Mouse (Mus musculus): Measurements from ENCODE around the gene Gm17581. TPM values are rescaled to one million over a fixed set of nuclear protein-coding genes. Genes with fewer than 3 reads are reported as not detected.

The Gm17581 gene
- polyA plus RNA-seq, 1 experiment from 2014 or later = not detected

DNA sequence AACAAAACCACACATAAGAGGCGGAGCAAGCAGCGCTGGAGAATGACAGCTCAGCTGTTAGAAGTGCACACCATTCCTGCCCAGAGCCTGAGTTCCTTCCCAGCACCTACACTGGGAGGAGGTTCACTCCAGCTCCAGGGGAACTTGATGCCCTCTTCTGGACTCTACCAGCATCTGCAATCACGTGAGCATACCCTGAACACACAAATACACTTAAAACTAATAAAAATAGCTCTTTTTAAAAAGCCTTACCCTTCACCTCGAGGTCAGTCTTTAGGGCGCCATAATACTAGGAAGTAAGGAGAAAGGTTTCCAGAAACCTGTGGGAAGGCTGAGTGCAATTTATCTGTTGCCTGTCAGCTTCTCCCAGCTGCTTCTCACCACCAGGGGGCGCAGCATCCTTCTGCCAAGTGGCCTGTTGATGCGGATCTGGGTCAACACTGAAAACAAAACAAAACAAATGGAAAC, 39.5 kb downstream of the Gm17581 start:
- H3K36me3 ChIP-seq (replicated peaks) = peaks cover 4% of the 10 kb centered on the region
- no peaks in the 10 kb centered on the region for H3K9me3 ChIP-seq
- WGBS = 13% methylated on average over 7 of the region's 7 CpGs
- H3K4me3 ChIP-seq = no peak overlapping the region
- peaks cover 4% of the 10 kb centered on the region for H3K4me1 ChIP-seq
- no peaks in the 10 kb centered on the region for H3K27me3 ChIP-seq (replicated peaks; ENCODE audit: low read depth, poor library complexity, severe bottlenecking)
- no peak overlapping the region for H3K27ac ChIP-seq (replicated peaks)
- DNase-seq (ENCODE audit: low spot score) = peak; percentile 86

DNA sequence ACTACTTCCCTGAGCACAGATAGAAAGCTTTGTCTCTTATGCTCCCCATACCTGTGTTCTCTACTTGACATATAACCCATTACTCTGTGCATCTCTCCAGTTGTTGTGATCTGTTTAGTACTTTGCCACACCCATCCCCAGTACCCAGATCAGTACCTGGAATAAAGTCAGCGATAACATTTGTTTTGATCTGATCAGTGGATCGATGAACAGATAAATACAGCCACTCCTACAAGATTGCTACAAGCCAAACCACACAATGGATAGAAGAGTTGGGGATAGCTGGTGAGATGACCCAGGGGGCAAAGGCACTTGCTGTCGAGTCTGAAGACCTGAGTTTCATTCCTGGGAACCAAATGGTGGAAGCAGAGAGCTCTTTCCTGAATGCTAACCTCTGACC, 40.4 kb downstream of the Gm17581 start:
- 72% methylated on average over 3 of the region's 3 CpGs for WGBS
- Histone ChIP-seq H3K9me3 (no peaks in the 10 kb centered on the region), H3K27me3 (replicated peaks; ENCODE audit: low read depth, poor library complexity, severe bottlenecking) (no peaks in the 10 kb centered on the region), H3K36me3 (replicated peaks) (peaks cover 4% of the 10 kb centered on the region; the same call in 1 of the 2 replicates), H3K4me3 (no peak overlapping the region), H3K4me1 (peaks cover 12% of the 10 kb centered on the region), H3K27ac (replicated peaks) (no peak overlapping the region)
- DNase-seq (ENCODE audit: low spot score) = no peak

DNA sequence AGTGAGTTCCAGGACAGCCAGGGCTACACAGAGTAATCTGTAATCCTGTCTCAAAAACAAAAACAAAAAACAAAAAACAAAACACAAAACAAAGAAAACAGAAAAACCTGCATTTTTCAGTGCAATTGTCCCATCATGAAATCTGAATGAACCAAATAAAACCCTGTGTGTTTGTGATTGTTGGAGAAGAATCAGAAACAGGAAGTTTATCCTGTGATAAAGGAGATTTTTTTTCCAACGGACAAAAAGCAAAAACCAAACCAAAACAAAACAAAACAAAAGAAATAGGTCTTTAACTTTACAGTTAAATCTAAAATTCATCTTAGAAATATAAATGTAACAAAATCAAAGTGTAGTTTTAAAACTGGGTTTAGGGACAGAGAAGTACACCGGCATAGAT, 41.1 kb downstream of the Gm17581 start:
- 75% methylated on average over 2 of the region's 2 CpGs for WGBS
- Histone ChIP-seq H3K36me3 (replicated peaks) (peaks cover 6% of the 10 kb centered on the region; the same call in 1 of the 2 replicates), H3K4me3 (no peak overlapping the region), H3K4me1 (peaks cover 16% of the 10 kb centered on the region), H3K27me3 (replicated peaks; ENCODE audit: low read depth, poor library complexity, severe bottlenecking) (no peaks in the 10 kb centered on the region), H3K9me3 (no peaks in the 10 kb centered on the region), H3K27ac (replicated peaks) (no peak overlapping the region)
- DNase-seq (ENCODE audit: low spot score) = no peak

DNA sequence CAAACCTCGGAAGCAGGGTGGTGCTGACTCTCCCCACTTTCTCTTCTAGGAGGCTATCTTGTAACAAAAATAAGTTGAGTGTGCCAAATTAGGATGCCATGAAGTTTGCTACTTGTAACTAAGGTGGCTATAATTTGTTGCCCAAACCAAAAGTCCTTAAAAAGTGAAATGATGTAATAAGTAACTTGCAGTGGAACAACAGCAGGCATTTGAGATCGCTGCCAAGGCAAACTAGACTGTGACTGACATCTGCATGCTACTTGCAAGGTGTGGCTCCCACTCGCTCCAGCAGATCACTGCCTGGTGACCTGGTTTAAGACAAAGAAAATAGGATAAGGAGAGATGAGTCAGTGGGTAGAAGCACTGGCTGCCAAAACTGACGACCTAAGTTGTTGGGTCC, 42.5 kb downstream of the Gm17581 start:
- no peaks in the 10 kb centered on the region for H3K9me3 ChIP-seq
- no peaks in the 10 kb centered on the region for H3K27me3 ChIP-seq (replicated peaks; ENCODE audit: low read depth, poor library complexity, severe bottlenecking)
- peaks cover 6% of the 10 kb centered on the region; the same call in 1 of the 2 replicates for H3K36me3 ChIP-seq (replicated peaks)
- 82% methylated on average over 4 of the region's 4 CpGs for WGBS
- peaks cover 21% of the 10 kb centered on the region for H3K4me1 ChIP-seq
- DNase-seq (ENCODE audit: low spot score) = no peak
- no peak overlapping the region for H3K4me3 ChIP-seq
- no peak overlapping the region for H3K27ac ChIP-seq (replicated peaks)

DNA sequence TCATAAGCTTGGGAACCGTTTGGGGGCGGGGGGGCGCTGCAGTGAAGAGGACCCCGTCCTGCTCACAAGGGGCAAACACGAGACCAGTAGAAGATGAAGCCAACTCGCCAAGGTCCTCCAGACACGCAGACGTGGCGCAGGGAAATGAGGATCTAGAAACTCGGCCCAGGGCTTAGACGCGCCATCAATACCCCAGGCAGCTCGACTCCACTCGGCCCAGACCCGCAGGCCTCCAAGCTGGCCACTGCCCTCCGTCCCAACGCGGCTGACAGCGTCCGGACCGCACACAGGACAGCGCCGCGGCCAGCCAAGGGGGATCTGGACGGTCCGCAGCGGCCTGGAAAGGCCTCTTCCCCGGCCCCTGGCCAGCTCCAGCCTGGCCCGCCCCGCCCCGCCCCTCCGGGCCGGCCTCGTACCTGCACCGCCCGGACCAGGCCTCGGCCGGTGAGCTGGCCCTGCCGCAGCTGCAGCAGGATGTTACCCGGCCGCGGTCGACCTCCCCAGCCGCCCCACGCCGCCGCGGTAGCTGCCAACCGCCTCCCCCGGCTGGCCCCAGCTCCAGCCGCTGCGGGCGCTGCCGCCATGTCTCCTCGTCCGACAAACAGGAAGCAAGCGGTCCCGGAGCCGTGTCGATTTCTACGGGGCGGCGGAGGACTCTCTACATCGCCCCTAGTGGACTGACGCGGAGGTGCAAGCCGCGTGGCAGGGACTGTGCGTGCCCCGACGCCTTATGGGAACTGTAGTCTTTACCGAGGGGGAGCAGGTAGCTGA, 43.8 kb downstream of the Gm17581 start, which contains the start of gene Trpc4ap:
TSS of gene Trpc4ap (minus strand) at position 662 of the 771 bp plus-strand sequence.
- Histone ChIP-seq H3K4me3 (peak within 1 kb of the TSS; percentile 98), H3K27me3 (replicated peaks; ENCODE audit: low read depth, poor library complexity, severe bottlenecking) (no peaks in the 10 kb centered on the region), H3K9me3 (no peaks in the 10 kb centered on the region), H3K4me1 (peaks cover 21% of the 10 kb centered on the region), H3K36me3 (replicated peaks) (peaks cover 16% of the 10 kb centered on the region), H3K27ac (replicated peaks) (peak within 1 kb of the TSS; percentile 98)
- peak; percentile 96 for DNase-seq (ENCODE audit: low spot score)
- under 1% methylated on average over 71 of the region's 72 CpGs for whole genome bisulfite sequencing

DNA sequence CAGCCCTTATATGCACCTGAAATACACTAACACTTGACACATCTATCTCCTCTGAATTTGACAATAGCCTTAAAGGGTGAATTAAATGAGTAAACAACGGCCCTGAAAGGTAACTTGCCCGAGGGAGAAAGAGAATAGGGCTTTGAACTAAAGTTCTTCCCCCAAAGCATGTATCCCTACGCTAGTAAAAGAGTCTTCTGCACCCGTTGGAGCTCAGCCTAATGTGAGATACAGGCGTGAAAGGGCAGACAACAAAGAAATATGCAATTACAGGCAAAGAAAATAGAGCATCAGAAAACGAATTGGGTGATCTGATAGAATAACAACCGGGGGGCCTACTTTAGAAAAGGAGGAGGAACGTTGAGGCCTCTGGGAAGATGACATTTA, 44.3 kb downstream of the Gm17581 start:
- WGBS = 9% methylated on average over 8 of the region's 8 CpGs

DNA sequence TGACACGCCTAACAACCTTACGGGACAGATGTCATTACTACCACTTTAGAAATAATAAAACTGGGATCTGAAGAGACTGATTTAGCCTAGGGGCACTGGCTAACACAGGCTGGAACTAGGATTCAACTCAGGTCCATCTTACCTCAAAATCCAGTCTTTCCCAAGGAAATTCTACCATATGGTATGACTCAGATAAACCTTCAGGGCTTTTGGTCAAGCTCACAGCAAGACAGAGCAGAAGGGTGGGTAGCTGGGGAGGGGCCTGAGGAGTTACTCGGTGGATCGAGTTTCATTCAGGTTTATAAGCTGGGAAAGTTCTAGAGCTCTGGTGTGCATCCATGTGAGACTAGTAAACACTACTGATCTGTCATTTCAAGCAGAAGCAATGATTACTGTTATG, 46.5 kb downstream of the Gm17581 start:
- Histone ChIP-seq H3K27me3 (replicated peaks; ENCODE audit: low read depth, poor library complexity, severe bottlenecking) (no peaks in the 10 kb centered on the region), H3K9me3 (no peaks in the 10 kb centered on the region), H3K36me3 (replicated peaks) (peaks cover 33% of the 10 kb centered on the region), H3K4me3 (no peak overlapping the region), H3K4me1 (peaks cover 21% of the 10 kb centered on the region), H3K27ac (replicated peaks) (no peak overlapping the region)
- WGBS = 86% methylated on average over 4 of the region's 4 CpGs
- DNase-seq (ENCODE audit: low spot score) = no peak

More for the DNA sequence above, 44.3 kb downstream of the Gm17581 start:
- H3K36me3 ChIP-seq (replicated peaks) = peaks cover 20% of the 10 kb centered on the region
- H3K27me3 ChIP-seq (replicated peaks; ENCODE audit: low read depth, poor library complexity, severe bottlenecking) = no peaks in the 10 kb centered on the region
- no peaks in the 10 kb centered on the region for H3K9me3 ChIP-seq
- H3K4me1 ChIP-seq = peaks cover 21% of the 10 kb centered on the region
- H3K27ac ChIP-seq (replicated peaks) = peak overlapping the region; percentile 98
- no peak for DNase-seq (ENCODE audit: low spot score)
- H3K4me3 ChIP-seq = peak overlapping the region; percentile 98

DNA sequence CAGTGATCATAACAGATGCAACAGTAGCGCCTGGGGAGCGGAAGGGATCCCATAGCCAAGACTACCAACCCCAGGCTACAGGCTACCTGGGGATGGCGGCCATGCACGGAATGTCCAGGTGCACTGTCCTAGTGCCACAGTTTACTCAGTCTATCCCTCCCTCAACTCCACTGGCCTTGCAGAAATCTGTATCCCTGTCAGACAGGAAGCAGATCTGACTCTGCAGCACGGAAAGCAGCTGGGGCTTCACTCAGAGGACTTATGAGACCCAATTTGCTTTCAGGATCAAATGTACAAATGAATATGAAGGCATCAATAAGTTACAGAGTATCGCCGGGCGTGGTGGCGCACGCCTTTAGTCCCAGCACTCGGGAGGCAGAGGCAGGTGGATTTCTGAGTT, 47.9 kb downstream of the Gm17581 start:
- WGBS = 96% methylated on average over 11 of the region's 11 CpGs
- no peaks in the 10 kb centered on the region for H3K27me3 ChIP-seq (replicated peaks; ENCODE audit: low read depth, poor library complexity, severe bottlenecking)

DNA sequence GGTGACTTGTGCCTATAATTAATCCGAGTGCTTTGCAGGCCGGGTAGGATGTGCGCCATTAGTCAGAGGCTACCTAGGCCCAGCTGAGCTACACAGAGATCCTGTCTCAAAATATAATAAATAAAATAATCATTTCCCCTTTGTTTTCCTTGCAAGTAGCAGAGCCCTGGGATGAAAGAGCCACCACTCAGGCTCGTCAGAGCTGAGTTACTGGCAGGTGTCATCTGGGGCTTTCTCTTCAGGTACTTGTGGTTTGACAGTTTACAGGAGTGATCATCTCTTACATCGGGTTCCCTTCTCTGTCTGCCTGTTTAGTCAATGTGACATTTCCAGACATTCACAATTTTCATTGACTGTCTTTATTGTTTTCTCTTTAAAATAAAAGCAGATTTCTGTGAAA, 49.1 kb downstream of the Gm17581 start:
- Histone ChIP-seq H3K27me3 (replicated peaks; ENCODE audit: low read depth, poor library complexity, severe bottlenecking) (no peaks in the 10 kb centered on the region), H3K9me3 (no peaks in the 10 kb centered on the region), H3K4me3 (no peak overlapping the region), H3K4me1 (peaks cover 21% of the 10 kb centered on the region), H3K27ac (replicated peaks) (no peak overlapping the region), H3K36me3 (replicated peaks) (peaks cover 33% of the 10 kb centered on the region)
- no peak for DNase-seq (ENCODE audit: low spot score)
- 90% methylated on average over 5 of the region's 5 CpGs for WGBS

More for the DNA sequence above, 47.9 kb downstream of the Gm17581 start:
- H3K4me1 ChIP-seq = peaks cover 21% of the 10 kb centered on the region
- DNase-seq (ENCODE audit: low spot score) = no peak
- no peak overlapping the region for H3K4me3 ChIP-seq
- no peak overlapping the region for H3K27ac ChIP-seq (replicated peaks)
- peaks cover 37% of the 10 kb centered on the region for H3K36me3 ChIP-seq (replicated peaks)
- H3K9me3 ChIP-seq = no peaks in the 10 kb centered on the region

Other genes with a start within 250 kb of the Gm17581 start
- 8.4 and 9.1 TPM in 2 replicates for gene Acss2, start 217.9 kb downstream of the Gm17581 start, polyA plus RNA-seq (2016; fragmentation: Nextera tagmentation; extraction: Ambion mirVana)
- 7.3 TPM in 2 replicates for gene Ggt7, start 217.6 kb downstream of the Gm17581 start, polyA plus RNA-seq (2016; fragmentation: Nextera tagmentation; extraction: Ambion mirVana)
- gene Gss, start 143.1 kb downstream of the Gm17581 start, polyA plus RNA-seq (2016; fragmentation: Nextera tagmentation; extraction: Ambion mirVana) = 20.2 and 22.9 TPM in 2 replicates
- gene Myh7b, start 124.7 kb downstream of the Gm17581 start, polyA plus RNA-seq (2016; fragmentation: Nextera tagmentation; extraction: Ambion mirVana) = 0.75 and 0.77 TPM in 2 replicates
- 126 and 127 TPM in 2 replicates for gene Trpc4ap, start 43.5 kb downstream of the Gm17581 start, polyA plus RNA-seq (2016; fragmentation: Nextera tagmentation; extraction: Ambion mirVana)
- 27.0 and 28.6 TPM in 2 replicates for gene Edem2, start 6.4 kb downstream of the Gm17581 start, polyA plus RNA-seq (2016; fragmentation: Nextera tagmentation; extraction: Ambion mirVana)
- 1.0 and 1.8 TPM in 2 replicates for gene Procr, start 15.3 kb upstream of the Gm17581 start, polyA plus RNA-seq (2016; fragmentation: Nextera tagmentation; extraction: Ambion mirVana)
- gene Mmp24, start 39.5 kb upstream of the Gm17581 start, polyA plus RNA-seq (2016; fragmentation: Nextera tagmentation; extraction: Ambion mirVana) = 0.30 and 0.44 TPM in 2 replicates
- gene BC029722, start 83.6 kb upstream of the Gm17581 start, polyA plus RNA-seq (2016; fragmentation: Nextera tagmentation; extraction: Ambion mirVana) = 7.1 and 8.4 TPM in 2 replicates
- gene Eif6, start 91.1 kb upstream of the Gm17581 start, polyA plus RNA-seq (2016; fragmentation: Nextera tagmentation; extraction: Ambion mirVana) = 247 and 259 TPM in 2 replicates
- 0.29 and 0.41 TPM in 2 replicates for gene Fam83c, start 99.0 kb upstream of the Gm17581 start, polyA plus RNA-seq (2016; fragmentation: Nextera tagmentation; extraction: Ambion mirVana)
- gene Uqcc1, start 194.4 kb upstream of the Gm17581 start, polyA plus RNA-seq (2016; fragmentation: Nextera tagmentation; extraction: Ambion mirVana) = 74.2 and 82.8 TPM in 2 replicates
- 0.12 TPM in 1 of 2 replicates, not detected in the other for gene Gm15557, start 204.9 kb upstream of the Gm17581 start, polyA plus RNA-seq (2016; fragmentation: Nextera tagmentation; extraction: Ambion mirVana)
- gene Gdf5, start 209.5 kb upstream of the Gm17581 start, polyA plus RNA-seq (2016; fragmentation: Nextera tagmentation; extraction: Ambion mirVana) = 0.52 and 0.91 TPM in 2 replicates
- 29.8 and 31.4 TPM in 2 replicates for gene Cep250, start 220.6 kb upstream of the Gm17581 start, polyA plus RNA-seq (2016; fragmentation: Nextera tagmentation; extraction: Ambion mirVana)

Data from embryonic facial prominence, embryonic 10.5 days (tissue).